26 mouse cellular contexts compared by ENCODE assay signal in genomic region chr3:131102191-131102774, GRCm38 (mm10). TPM values are rescaled to one million over a fixed set of nuclear protein-coding genes. Genes with fewer than 3 reads are reported as not detected.
DNase-seq lines count a peak whose midpoint lies in the region; ATAC-seq lines count a peak whose summit lies in the region.
"Had no signal": no experiment of that assay in that cellular context is flagged by ENCODE, and none has a peak within 500 bp of the region (broad histone marks: within the 10 kb centered on the region; RNA-seq: fewer than 3 reads in every experiment).

No protein-coding gene starts in this region.

- H3K27me3 ChIP-seq in heart, embryonic 12.5 days (replicated peaks) = peaks cover 21% of the 10 kb centered on the region
- H3K27me3 ChIP-seq in neural tube, embryonic 15.5 days (replicated peaks) = peaks cover 49% of the 10 kb centered on the region
- H3K27me3 ChIP-seq in neural tube, embryonic 14.5 days (ENCODE audit: control insufficient read depth, insufficient read depth, low read length) = peaks cover 25% of the 10 kb centered on the region

- no peak overlapping the region for H3K27ac ChIP-seq in heart, embryonic 12.5 days (ENCODE audit: poor library complexity, severe bottlenecking)
- H3K27ac ChIP-seq in neural tube, embryonic 15.5 days (replicated peaks) = no peak overlapping the region
- no peak overlapping the region for H3K27ac ChIP-seq in neural tube, embryonic 14.5 days (ENCODE audit: low read depth, low read length)
- H3K27ac ChIP-seq: embryonic facial prominence, embryonic 15.5 days; hindbrain, embryonic 15.5 days; intestine, embryonic 15.5 days; layer of hippocampus, adult 2 months; limb, embryonic 12.5 days; liver, embryonic 14.5 days; macrophage; neural tube, embryonic 12.5 days had no signal

- no peak overlapping the region for H3K4me3 ChIP-seq in heart, embryonic 12.5 days
- no peak overlapping the region for H3K4me3 ChIP-seq in neural tube, embryonic 15.5 days (replicated peaks)
- no peak overlapping the region for H3K4me3 ChIP-seq in neural tube, embryonic 14.5 days (ENCODE audit: low read depth, low read length)
- H3K4me3 ChIP-seq: embryonic facial prominence, embryonic 15.5 days; hindbrain, embryonic 15.5 days; intestine, embryonic 15.5 days; layer of hippocampus, adult 2 months; limb, embryonic 12.5 days; neural tube, embryonic 12.5 days had no signal

- no peak for ATAC-seq in heart, embryonic 12.5 days (ENCODE audit: insufficient number of reproducible peaks, low FRiP score)
- no peak for ATAC-seq in neural tube, embryonic 15.5 days (ENCODE audit: low FRiP score)
- ATAC-seq in neural tube, embryonic 14.5 days (ENCODE audit: low read depth) = 0 out of 2 replicates have a peak, but pooled peaks have one; percentile 20
- ATAC-seq: forebrain, embryonic 16.5 days; intestine, embryonic 15.5 days; lung, postnatal 0 days had no signal

- no peaks in the 10 kb centered on the region for H3K9me3 ChIP-seq in heart, embryonic 12.5 days (replicated peaks)
- no peaks in the 10 kb centered on the region for H3K9me3 ChIP-seq in neural tube, embryonic 15.5 days (replicated peaks)
- H3K9me3 ChIP-seq in neural tube, embryonic 14.5 days (ENCODE audit: control insufficient read depth, low read length) = no peaks in the 10 kb centered on the region
- H3K9me3 ChIP-seq: embryonic facial prominence, embryonic 15.5 days; hindbrain, embryonic 15.5 days; intestine, embryonic 15.5 days; limb, embryonic 12.5 days; neural tube, embryonic 12.5 days had no signal

- H3K9ac ChIP-seq in heart, embryonic 12.5 days = no peak overlapping the region
- no peak overlapping the region for H3K9ac ChIP-seq in neural tube, embryonic 15.5 days (replicated peaks)
- no peak overlapping the region for H3K9ac ChIP-seq in neural tube, embryonic 14.5 days (replicated peaks; ENCODE audit: low read depth, low read length)
- H3K9ac ChIP-seq: embryonic facial prominence, embryonic 15.5 days; hindbrain, embryonic 15.5 days; intestine, embryonic 15.5 days; limb, embryonic 12.5 days; liver, embryonic 14.5 days; neural tube, embryonic 12.5 days had no signal

- H3K4me2 ChIP-seq in heart, embryonic 12.5 days = no peak overlapping the region
- H3K4me2 ChIP-seq in neural tube, embryonic 15.5 days = no peak overlapping the region
- H3K4me2 ChIP-seq in neural tube, embryonic 14.5 days (ENCODE audit: low read depth, low read length) = no peak overlapping the region
- H3K4me2 ChIP-seq: embryonic facial prominence, embryonic 15.5 days; hindbrain, embryonic 15.5 days; intestine, embryonic 15.5 days; limb, embryonic 12.5 days; neural tube, embryonic 12.5 days had no signal

- peaks cover 11% of the 10 kb centered on the region for H3K4me1 ChIP-seq in heart, embryonic 12.5 days (replicated peaks)
- H3K4me1 ChIP-seq in neural tube, embryonic 15.5 days = peaks cover 21% of the 10 kb centered on the region
- H3K4me1 ChIP-seq in neural tube, embryonic 14.5 days (ENCODE audit: control insufficient read depth, insufficient read depth, low read length) = peaks cover 9% of the 10 kb centered on the region; the same call in 1 of the 2 replicates

- WGBS in heart, embryonic 12.5 days = 42% methylated on average over 13 of the region's 13 CpGs
- WGBS in neural tube, embryonic 15.5 days = 16% methylated on average over 13 of the region's 13 CpGs
- 9% methylated on average over 13 of the region's 13 CpGs for WGBS in neural tube, embryonic 14.5 days

- no peaks in the 10 kb centered on the region for H3K36me3 ChIP-seq in heart, embryonic 12.5 days
- H3K36me3 ChIP-seq in neural tube, embryonic 15.5 days = no peaks in the 10 kb centered on the region
- H3K36me3 ChIP-seq in neural tube, embryonic 14.5 days (ENCODE audit: control insufficient read depth, insufficient read depth, low read length) = no peaks in the 10 kb centered on the region
- H3K36me3 ChIP-seq: embryonic facial prominence, embryonic 15.5 days; hindbrain, embryonic 15.5 days; intestine, embryonic 15.5 days; limb, embryonic 12.5 days; neural tube, embryonic 12.5 days had no signal

- peak; percentile 51 for DNase-seq in heart, adult 11 months
- DNase-seq in neural tube, embryonic 10.5 days (ENCODE audit: extremely low spot score, low spot score) = peak; percentile 34
- peak; percentile 99 for DNase-seq in R1 (ENCODE audit: low read depth, low spot score)
- DNase-seq in kidney, postnatal 36 days = no peak
- DNase-seq in kidney, adult 9 months = no peak
- DNase-seq: cerebellum, adult 11 months; cerebellum, postnatal 10 days; gastrocnemius, postnatal 14 days; heart, adult 18-20 months; kidney, adult 8-10 months; kidney, postnatal 14 days; thymus, adult 18-20 months; thymus, postnatal 36 days had no signal

RNA-seq across cellular contexts. Expression of gene Lef1, which starts 8.0 kb away (rescaled TPM):
- polyA plus RNA-seq in heart, embryonic 12.5 days (2016; fragmentation: Nextera tagmentation; extraction: Ambion mirVana) = 18.7 and 21.2 TPM in 2 replicates
- 6.3 and 28.7 TPM in 2 replicates for polyA plus RNA-seq in neural tube, embryonic 15.5 days (2015; fragmentation: Nextera tagmentation; extraction: Ambion mirVana)
- 3.7 and 9.1 TPM in 2 replicates for polyA plus RNA-seq in neural tube, embryonic 14.5 days (2014; fragmentation: Nextera tagmentation; extraction: Ambion mirVana)

Comparison
In these comparisons a context has a peak if more than half of its experiments do, and no peak if none do; other contexts are left out.
1. DNase-seq: peak in heart, adult 11 months (single experiment), neural tube, embryonic 10.5 days (single experiment) and R1 (single experiment); none in kidney, postnatal 36 days (0 of 2) and kidney, adult 9 months (single experiment).